Mouse (Mus musculus) kidney, embryonic 15.5 days (tissue): ENCODE data around the gene Fxr2. TPM values are rescaled to one million over a fixed set of nuclear protein-coding genes. Genes with fewer than 3 reads are reported as not detected.
"Not testable (repeated sequence)": the region's sequence is repeated elsewhere in the genome, so short reads cannot be mapped to it uniquely, and the experiment has no call there.

Experiments
- ATAC-seq: fragments of 200-750 bp; cut with Nextera tagmentation; replicated peaks from 2 replicates; pipeline ENCODE4 v1.8.0; 2017; ENCODE audit warnings: moderate TSS enrichment; ENCODE audit not compliant: low FRiP score
- H3K27ac ChIP-seq: fragments of 300-500 bp; sonication (generic); 2 replicates; pipeline ENCODE4 v1.5.1; 2015; ENCODE audit warnings: mild to moderate bottlenecking, inconsistent platforms
- H3K27me3 ChIP-seq: fragments of 300-500 bp; sonication (generic); 2 replicates; pipeline ENCODE4 v1.6.1; 2015; ENCODE audit warnings: inconsistent platforms
- H3K36me3 ChIP-seq: fragments of 300-500 bp; sonication (generic); 2 replicates; pipeline ENCODE4 v1.6.1; 2015; ENCODE audit warnings: inconsistent platforms
- H3K4me1 ChIP-seq: fragments of 300-500 bp; sonication (generic); 2 replicates; pipeline ENCODE4 v1.6.1; 2015; ENCODE audit warnings: inconsistent platforms
- H3K4me2 ChIP-seq: fragments of 300-500 bp; sonication (generic); 2 replicates; pipeline ENCODE4 v1.6.1; 2015; ENCODE audit warnings: moderate library complexity, mild to moderate bottlenecking, inconsistent platforms
- H3K4me3 ChIP-seq: fragments of 300-500 bp; sonication (generic); replicated peaks from 2 replicates; pipeline ENCODE4 v1.5.1; 2015; ENCODE audit warnings: mild to moderate bottlenecking, inconsistent platforms
- H3K9ac ChIP-seq: fragments of 300-500 bp; sonication (generic); 2 replicates; pipeline ENCODE4 v1.6.1; 2015; ENCODE audit warnings: mild to moderate bottlenecking, inconsistent platforms
- H3K9me3 ChIP-seq: fragments of 300-500 bp; sonication (generic); replicated peaks from 2 replicates; pipeline ENCODE4 v1.6.1; 2016; ENCODE audit warnings: inconsistent platforms
- WGBS: fragments of 180-500 bp; shearing (Covaris S2); methylation state at CpG from one replicate; pipeline ENCODE4 v1.1.7; 2015; ENCODE audit warnings: mixed read lengths; 5-methylcytosine and 5-hydroxymethylcytosine counted together
- polyA plus RNA-seq: library from polyadenylated mRNA; unstranded; fragments of >200 nt; fragmentation: Nextera tagmentation; extraction: Ambion mirVana; gene quantifications from 2 replicates; pipeline ENCODE4 v1.2.1, GENCODE M21; 2015

Gene Fxr2
- polyA plus RNA-seq, 1 experiment from 2014 or later: 29.2 TPM

DNA sequence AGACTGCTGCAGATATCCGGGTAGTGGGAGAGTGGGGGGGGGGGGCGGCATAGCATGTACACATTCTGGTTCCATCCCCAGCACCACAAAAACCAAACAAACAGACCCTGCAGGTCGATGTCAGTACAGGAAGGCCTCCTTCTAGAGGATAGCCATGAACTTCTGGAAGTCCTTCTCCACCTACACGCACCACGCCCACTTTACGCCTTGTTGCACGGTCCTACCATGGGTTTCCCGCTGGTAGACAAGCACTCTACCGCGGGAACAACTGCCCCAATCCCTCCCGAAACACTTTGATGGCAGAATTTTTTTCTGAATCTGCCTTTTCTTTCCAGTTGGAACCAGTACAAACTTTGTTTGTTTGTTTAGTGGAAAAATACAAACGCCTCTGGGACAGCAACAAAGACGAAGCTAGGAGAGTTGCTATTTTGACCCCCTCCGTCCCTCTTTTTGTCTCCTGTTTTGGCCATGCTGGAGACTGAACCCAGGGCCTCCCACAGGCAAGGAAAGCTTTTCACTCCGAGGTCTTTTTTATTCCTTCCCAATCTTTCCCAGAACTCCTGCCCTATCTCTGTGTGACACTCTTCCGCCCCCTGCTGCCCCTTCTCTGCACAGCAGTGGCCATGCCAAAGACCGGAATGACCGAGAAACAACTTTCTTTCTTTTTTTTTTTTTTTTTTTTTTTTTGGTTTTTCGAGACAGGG lies 19.1 kb upstream of the Fxr2 start:
- H3K9ac ChIP-seq: peak overlapping the region; percentile 21; the same call in 1 of the 2 replicates
- H3K4me3 ChIP-seq: peak overlapping the region; percentile 15
- ATAC-seq: peak; percentile 37; the same call in 1 of the 2 replicates
- peak overlapping the region; percentile 41; the same call in 1 of the 2 replicates for H3K27ac ChIP-seq
- H3K36me3 ChIP-seq: no peaks in the 10 kb centered on the region
- H3K27me3 ChIP-seq: peaks cover 8% of the 10 kb centered on the region; the same call in 1 of the 2 replicates
- 11% methylated on average over 19 of the region's 19 CpGs for WGBS
- peaks cover 8% of the 10 kb centered on the region for H3K4me1 ChIP-seq
- no peaks in the 10 kb centered on the region for H3K9me3 ChIP-seq
- peak overlapping the region; percentile 52 for H3K4me2 ChIP-seq

DNA sequence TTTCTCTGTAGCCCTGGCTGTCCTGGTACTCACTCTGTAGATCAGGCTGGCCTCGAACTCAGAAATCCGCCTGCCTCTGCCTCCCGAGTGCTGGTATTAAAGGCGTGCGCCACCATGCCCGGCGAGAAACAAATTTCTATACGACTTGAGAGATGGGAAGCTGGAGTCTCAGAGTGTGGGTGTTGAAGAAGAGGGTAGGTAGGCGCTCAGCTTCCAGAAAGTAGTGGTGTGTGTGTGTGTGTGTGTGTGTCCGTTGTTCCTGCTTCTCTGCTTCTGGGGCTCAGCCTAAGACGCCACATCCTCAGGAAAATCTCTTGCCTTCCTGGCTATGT lies 18.6 kb upstream of the Fxr2 start:
- H3K9me3 ChIP-seq, H3K9ac ChIP-seq, ATAC-seq, H3K36me3 ChIP-seq, H3K27me3 ChIP-seq, H3K4me1 ChIP-seq, H3K27ac ChIP-seq: not testable (repeated sequence)
- WGBS: 54% methylated on average over 11 of the region's 11 CpGs
- H3K4me2 ChIP-seq: peak overlapping the region; percentile 52
- 0 out of 2 replicates have a peak overlapping the region, but pooled peaks have one; percentile 6 for H3K4me3 ChIP-seq

DNA sequence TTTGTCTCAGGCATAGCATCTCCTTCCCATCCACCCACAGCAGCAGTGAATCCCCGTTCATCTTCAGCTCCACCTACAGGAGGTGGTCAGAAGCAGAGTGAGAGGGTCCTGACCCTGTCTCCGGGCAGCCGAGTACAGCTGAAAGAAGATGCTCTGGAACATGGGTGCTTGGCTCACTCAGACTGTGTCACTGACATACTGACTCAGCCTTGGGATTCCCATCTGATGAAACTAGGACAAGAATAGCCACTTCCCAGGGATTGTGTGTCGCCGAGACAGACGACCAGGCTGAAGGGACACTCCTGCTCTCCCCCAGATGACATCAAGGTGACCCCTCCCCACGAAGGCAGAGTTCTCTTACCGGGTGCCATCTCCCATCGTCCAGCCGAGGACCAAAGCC lies 16.0 kb upstream of the Fxr2 start:
- 39% methylated on average over 10 of the region's 10 CpGs for WGBS
- no peak for ATAC-seq
- Histone ChIP-seq H3K36me3 (no peaks in the 10 kb centered on the region), H3K27ac (no peak overlapping the region), H3K9me3 (no peaks in the 10 kb centered on the region), H3K27me3 (peaks cover 8% of the 10 kb centered on the region; the same call in 1 of the 2 replicates), H3K4me2 (no peak overlapping the region), H3K4me1 (peaks cover 8% of the 10 kb centered on the region), H3K4me3 (no peak overlapping the region), H3K9ac (no peak overlapping the region)

DNA sequence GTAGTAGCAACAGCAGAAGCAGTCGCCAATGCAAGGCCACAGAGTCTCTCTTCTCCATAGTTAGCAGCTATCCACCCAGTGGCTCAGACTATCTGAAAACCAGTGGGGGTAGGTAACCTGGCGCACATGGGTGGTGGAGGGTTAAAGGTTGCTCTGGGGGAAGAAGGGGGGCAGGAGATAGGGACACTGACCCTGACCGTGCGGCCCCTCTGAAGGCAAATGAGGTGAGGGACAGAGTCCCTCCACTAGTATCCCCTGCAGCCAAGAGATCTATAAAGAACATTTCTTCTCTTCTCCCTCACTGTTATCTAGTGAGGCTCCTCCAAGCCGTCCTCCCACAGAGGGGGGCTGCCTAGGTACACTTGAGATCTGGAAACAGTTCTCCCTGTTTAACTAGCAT lies 15.0 kb upstream of the Fxr2 start, which contains the start of gene Shbg:
TSS of gene Shbg (minus strand) at position 101 of the 400 bp plus-strand sequence.
- Histone ChIP-seq H3K4me3 (no peak within 1 kb of the TSS), H3K4me2 (no peak within 1 kb of the TSS), H3K9me3 (no peaks in the 10 kb centered on the region), H3K9ac (no peak within 1 kb of the TSS), H3K36me3 (no peaks in the 10 kb centered on the region), H3K4me1 (peaks cover 14% of the 10 kb centered on the region), H3K27ac (no peak within 1 kb of the TSS), H3K27me3 (peaks cover 8% of the 10 kb centered on the region; the same call in 1 of the 2 replicates)
- ATAC-seq: no peak
- 60% methylated on average over 5 of the region's 5 CpGs for WGBS

DNA sequence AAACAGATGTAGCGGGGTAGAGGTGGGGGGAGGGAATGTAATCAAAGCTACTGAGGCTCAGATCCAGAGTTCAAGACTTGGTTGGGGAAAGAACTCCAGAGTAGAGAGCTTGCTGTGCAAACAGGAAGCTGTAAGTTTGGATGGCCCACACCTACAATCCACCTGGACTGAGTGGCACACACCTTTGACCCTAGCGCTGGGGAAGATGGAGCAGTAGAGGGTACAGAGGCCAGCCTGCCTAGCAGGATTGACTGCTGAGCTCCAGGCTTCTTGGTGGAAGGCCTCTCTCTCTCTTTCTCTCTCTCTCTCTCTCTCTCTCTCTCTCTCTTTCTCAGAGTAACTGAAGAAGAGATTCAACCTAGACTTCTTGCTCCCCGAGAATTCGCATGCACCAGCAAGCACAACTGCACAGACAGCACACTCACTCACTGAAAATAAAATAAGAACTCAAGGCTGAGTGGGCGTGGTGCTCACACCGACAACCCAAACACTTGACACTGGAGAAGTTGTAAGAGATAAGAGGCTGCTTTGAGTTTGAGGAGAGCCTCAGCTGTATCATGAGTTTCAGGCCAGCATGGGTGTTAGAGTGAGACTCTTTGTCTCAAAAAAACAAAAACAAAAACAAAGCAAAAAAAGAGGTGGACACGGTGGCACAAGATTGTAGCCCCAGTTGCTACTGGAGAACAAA lies 12.3 kb upstream of the Fxr2 start:
- peaks cover 9% of the 10 kb centered on the region for H3K4me1 ChIP-seq
- WGBS: 82% methylated on average over 7 of the region's 7 CpGs
- no peak for ATAC-seq

DNA sequence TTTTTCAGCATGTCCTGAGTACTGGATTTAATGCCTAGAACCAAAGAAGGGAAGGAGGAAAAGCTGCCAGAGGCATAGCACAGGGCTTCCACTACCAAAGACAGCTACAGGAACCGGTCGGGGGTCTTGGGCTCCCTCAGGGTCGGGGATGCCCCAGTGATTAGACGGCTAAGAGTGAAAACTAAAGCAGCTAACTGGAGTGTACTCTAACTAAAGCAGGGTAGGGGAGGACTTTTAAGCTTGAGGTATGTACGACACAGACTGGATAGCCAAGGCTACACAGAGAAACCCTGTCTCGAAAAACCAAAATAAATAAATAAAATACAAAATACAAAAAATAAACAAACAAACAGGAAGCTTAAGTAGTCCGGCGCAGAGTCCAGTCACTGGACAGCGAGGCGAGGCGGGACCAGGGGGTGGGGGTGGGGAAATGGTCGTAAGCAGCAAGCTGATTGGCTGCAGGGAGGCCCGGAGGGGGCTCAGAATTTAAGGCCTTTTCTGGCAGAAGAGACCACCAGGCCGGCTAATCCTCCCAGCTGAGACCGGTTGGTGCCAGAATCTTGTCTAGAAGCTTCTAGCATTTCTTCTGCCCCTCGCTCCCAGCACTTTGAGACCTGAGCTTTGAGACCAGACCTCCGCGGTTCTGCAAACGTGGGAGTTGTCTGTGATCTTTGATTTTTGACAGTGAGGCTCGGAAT lies 11.1 kb upstream of the Fxr2 start, which contains the start of gene Sat2:
TSS of gene Sat2 (plus strand) at position 454 of the 698 bp plus-strand sequence.
- Histone ChIP-seq H3K9me3 (no peaks in the 10 kb centered on the region), H3K27ac (peak within 1 kb of the TSS; percentile 84), H3K9ac (peak within 1 kb of the TSS; percentile 72), H3K36me3 (no peaks in the 10 kb centered on the region), H3K4me1 (peaks cover 9% of the 10 kb centered on the region), H3K4me2 (peak within 1 kb of the TSS; percentile 83), H3K27me3 (peaks cover 4% of the 10 kb centered on the region; the same call in 1 of the 2 replicates), H3K4me3 (peak within 1 kb of the TSS; percentile 65)
- ATAC-seq: peak; percentile 88
- under 1% methylated on average over 20 of the region's 20 CpGs for WGBS

More for the DNA sequence above, 12.3 kb upstream of the Fxr2 start:
- no peak overlapping the region for H3K4me2 ChIP-seq
- no peaks in the 10 kb centered on the region for H3K9me3 ChIP-seq
- H3K27ac ChIP-seq: no peak overlapping the region
- no peak overlapping the region for H3K9ac ChIP-seq
- H3K27me3 ChIP-seq: peaks cover 8% of the 10 kb centered on the region; the same call in 1 of the 2 replicates
- H3K36me3 ChIP-seq: no peaks in the 10 kb centered on the region
- no peak overlapping the region for H3K4me3 ChIP-seq

DNA sequence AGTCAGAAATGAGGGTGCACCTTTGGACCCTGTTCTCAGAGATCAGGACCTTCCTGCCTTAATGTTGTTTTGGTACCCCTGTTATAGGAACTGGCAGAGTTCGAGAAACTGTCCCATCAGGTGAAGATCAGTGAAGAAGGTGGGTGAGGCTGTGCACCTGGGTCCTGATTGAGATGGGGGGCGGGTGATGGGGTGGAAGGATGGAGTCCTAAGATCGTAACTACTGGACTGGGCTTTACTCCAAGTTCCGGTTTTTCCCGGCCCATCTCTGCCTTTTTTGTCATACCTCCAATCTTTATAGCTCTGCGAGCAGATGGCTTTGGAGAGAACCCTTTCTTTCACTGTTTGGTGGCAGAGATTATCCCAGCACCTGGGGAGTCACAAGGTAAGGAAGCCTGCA lies 10.4 kb upstream of the Fxr2 start:
- H3K4me3 ChIP-seq: peak overlapping the region; percentile 65
- ATAC-seq: no peak; the same call in 1 of the 2 replicates
- H3K4me2 ChIP-seq: peak overlapping the region; percentile 83
- H3K9me3 ChIP-seq: no peaks in the 10 kb centered on the region
- peak overlapping the region; percentile 84 for H3K27ac ChIP-seq
- peaks cover 9% of the 10 kb centered on the region for H3K4me1 ChIP-seq
- 24% methylated on average over 6 of the region's 6 CpGs for WGBS
- no peaks in the 10 kb centered on the region for H3K36me3 ChIP-seq
- H3K27me3 ChIP-seq: no peaks in the 10 kb centered on the region
- peak overlapping the region; percentile 72 for H3K9ac ChIP-seq

DNA sequence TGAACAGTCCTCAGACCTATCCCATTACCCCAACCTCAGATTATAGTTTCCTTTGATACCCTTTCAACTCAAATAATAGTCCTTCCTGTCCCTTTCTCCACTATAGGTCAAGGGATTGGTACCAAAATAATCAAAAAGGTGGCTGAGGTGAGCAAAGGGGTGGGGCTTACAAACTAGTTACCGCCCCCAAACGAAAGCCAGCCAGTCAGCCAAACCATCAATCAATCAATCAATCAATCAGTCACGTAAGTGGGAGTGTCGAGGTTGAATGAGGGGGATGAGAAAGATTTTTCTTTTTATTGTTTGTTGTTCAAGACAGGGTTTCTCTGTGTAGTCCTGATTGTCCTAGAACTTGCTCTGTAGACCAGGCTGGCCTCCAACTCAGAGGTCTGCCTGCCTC lies 9.8 kb upstream of the Fxr2 start:
- Histone ChIP-seq H3K9ac (no peak overlapping the region; the same call in 1 of the 2 replicates), H3K27me3 (no peaks in the 10 kb centered on the region), H3K36me3 (no peaks in the 10 kb centered on the region), H3K9me3 (no peaks in the 10 kb centered on the region), H3K4me2 (peak overlapping the region; percentile 83), H3K27ac (no peak overlapping the region), H3K4me1 (peaks cover 9% of the 10 kb centered on the region), H3K4me3 (peak overlapping the region; percentile 65)
- ATAC-seq: no peak
- WGBS: 67% methylated on average over 4 of the region's 4 CpGs

DNA sequence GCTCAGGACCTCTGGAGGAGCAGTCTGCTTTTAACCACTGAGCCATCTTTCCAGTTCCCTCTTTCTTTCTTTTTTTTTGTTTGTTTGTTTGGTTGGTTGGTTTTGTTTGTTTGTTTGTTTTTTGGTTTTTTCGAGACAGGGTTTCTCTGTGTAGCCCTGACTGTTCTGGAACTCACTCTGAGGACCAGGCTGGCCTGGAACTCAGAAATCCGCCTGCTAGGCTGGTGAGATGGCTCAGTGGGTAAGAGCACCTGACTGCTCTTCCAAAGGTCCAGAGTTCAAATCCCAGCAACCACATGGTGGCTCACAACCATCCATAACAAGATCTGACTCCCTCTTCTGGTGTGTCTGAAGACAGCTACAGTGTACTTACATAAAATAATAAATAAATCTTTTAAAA lies 8.5 kb upstream of the Fxr2 start:
- not testable (repeated sequence) for H3K9me3 ChIP-seq, H3K36me3 ChIP-seq, H3K4me2 ChIP-seq, ATAC-seq, H3K4me3 ChIP-seq, H3K27me3 ChIP-seq, H3K27ac ChIP-seq, H3K9ac ChIP-seq
- H3K4me1 ChIP-seq: peaks cover 11% of the 10 kb centered on the region
- WGBS: 86% methylated on average over 2 of the region's 2 CpGs

DNA sequence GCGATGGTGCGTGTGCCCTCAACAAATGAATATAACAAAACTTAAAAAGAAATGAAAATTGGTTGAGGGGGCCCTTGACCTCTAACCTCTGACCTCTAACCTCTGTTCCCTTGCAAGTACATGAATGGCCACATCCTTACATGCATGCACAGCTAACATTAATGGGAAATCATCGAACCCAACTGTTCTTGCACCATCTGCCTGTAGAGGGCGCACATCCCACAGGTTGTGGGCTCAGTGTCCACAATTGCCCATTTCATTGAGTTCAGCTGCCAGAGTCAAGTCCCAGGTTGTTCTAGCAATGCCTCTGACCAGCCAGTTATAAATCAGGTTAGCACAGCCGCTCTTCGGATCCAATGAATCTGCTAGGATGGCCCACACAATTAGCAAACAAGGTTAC lies 4.5 kb upstream of the Fxr2 start:
- ATAC-seq: no peak
- no peak overlapping the region for H3K4me2 ChIP-seq
- no peaks in the 10 kb centered on the region for H3K27me3 ChIP-seq
- peaks cover 5% of the 10 kb centered on the region; the same call in 1 of the 2 replicates for H3K4me1 ChIP-seq
- no peak overlapping the region for H3K27ac ChIP-seq
- no peak overlapping the region for H3K9ac ChIP-seq
- 35% methylated on average over 6 of the region's 6 CpGs for WGBS
- no peaks in the 10 kb centered on the region for H3K9me3 ChIP-seq
- H3K36me3 ChIP-seq: no peaks in the 10 kb centered on the region
- H3K4me3 ChIP-seq: no peak overlapping the region

DNA sequence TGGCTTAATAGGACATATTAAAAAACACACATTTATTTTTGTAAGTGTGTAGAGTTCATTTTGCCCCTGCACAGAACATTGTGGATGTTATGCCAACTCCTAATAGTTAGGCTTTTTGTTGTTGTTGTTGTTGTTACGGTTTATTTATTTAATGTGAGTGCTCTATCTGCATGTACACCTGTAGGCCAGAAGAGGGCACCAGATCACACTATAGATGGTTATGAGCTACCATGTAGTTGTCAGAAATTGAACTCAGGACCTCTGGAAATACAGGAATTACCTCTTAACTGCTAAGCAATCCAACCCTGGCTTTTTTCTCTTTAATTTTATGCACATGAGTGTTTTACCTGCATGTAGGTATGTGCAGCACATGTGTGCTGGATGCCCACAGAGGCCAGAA lies 3.0 kb upstream of the Fxr2 start:
- no peak overlapping the region for H3K4me3 ChIP-seq
- no peaks in the 10 kb centered on the region for H3K9me3 ChIP-seq
- no peaks in the 10 kb centered on the region for H3K27me3 ChIP-seq
- H3K4me2 ChIP-seq: no peak overlapping the region
- no peak for ATAC-seq
- H3K27ac ChIP-seq: no peak overlapping the region
- peaks cover 17% of the 10 kb centered on the region for H3K4me1 ChIP-seq
- WGBS: 70% methylated on average over 1 of the region's 1 CpGs
- no peak overlapping the region for H3K9ac ChIP-seq
- no peaks in the 10 kb centered on the region for H3K36me3 ChIP-seq
